Mouse (Mus musculus): ENCODE measurements around the gene Crnkl1. TPM values are rescaled to one million over a fixed set of nuclear protein-coding genes. Genes with fewer than 3 reads are reported as not detected.
"Not testable (repeated sequence)": the region's sequence is repeated elsewhere in the genome, so short reads cannot be mapped to it uniquely, and the experiment has no call there.

Crnkl1 gene
- polyA plus RNA-seq, 1 experiment from 2014 or later, result 41.0 TPM

DNA sequence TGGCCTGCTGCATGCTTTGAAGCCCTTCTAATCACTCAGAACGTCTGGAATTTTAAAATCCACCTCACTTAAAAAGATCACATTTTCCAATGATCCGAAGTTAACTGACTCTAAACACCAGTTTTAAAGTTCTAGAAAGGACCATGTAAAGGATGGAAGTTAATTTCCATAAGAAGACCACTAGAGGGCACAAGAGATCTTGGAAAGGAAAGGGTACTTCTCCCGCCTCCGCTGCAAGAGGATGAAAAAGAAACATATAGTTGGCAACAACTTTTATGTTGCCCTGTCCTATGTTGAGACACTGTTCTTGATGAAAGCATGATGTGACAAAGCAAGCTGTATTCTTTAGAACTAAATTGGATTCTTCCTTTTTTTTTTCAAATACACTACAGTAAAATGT lies 22.6 kb upstream of the Crnkl1 start:
- no peaks in the 10 kb centered on the region for H3K27me3 ChIP-seq (replicated peaks)
- H3K4me1 ChIP-seq, result peaks cover 9% of the 10 kb centered on the region; the same call in 1 of the 2 replicates
- no peaks in the 10 kb centered on the region for H3K9me3 ChIP-seq
- ATAC-seq (ENCODE audit: low FRiP score, low read depth), result no peak
- H3K27ac ChIP-seq, result no peak overlapping the region
- H3K4me3 ChIP-seq, result no peak overlapping the region
- H3K36me3 ChIP-seq, result no peaks in the 10 kb centered on the region
- WGBS, result 13% methylated on average over 4 of the region's 4 CpGs
- no peak overlapping the region for H3K9ac ChIP-seq
- H3K4me2 ChIP-seq (replicated peaks), result no peak overlapping the region

GRCm38 (mm10) chr2:145956318-145956717 lies 21.5 kb upstream of the Crnkl1 start:
- no peak for ATAC-seq (ENCODE audit: low FRiP score, low read depth)
- H3K4me2 ChIP-seq (replicated peaks), result no peak overlapping the region
- no peaks in the 10 kb centered on the region for H3K27me3 ChIP-seq (replicated peaks)
- WGBS, result 54% methylated on average over 5 of the region's 5 CpGs
- no peak overlapping the region for H3K27ac ChIP-seq
- H3K4me1 ChIP-seq, result peaks cover 9% of the 10 kb centered on the region; the same call in 1 of the 2 replicates
- H3K4me3 ChIP-seq, result no peak overlapping the region
- no peaks in the 10 kb centered on the region for H3K36me3 ChIP-seq
- H3K9ac ChIP-seq, result no peak overlapping the region
- no peaks in the 10 kb centered on the region for H3K9me3 ChIP-seq

DNA sequence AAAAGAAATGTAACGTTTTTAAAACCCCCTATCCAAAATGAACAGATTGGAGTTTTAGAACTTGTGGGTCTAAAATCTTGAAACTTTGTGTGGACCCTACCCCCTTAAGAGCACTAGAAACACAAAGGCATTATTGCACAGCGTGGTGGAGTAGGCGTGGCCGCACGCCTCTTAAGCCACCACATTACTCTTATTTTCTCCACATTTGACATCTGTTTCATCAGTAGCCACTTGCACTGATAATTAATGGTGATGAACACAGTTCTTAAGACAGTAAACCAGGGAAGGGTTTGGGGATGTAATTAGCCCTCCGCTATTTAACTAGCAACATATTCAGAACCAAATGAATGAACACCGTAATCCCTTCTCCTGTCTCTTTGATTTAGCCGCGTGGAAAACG lies 21.0 kb upstream of the Crnkl1 start:
- 38% methylated on average over 10 of the region's 10 CpGs for WGBS

DNA sequence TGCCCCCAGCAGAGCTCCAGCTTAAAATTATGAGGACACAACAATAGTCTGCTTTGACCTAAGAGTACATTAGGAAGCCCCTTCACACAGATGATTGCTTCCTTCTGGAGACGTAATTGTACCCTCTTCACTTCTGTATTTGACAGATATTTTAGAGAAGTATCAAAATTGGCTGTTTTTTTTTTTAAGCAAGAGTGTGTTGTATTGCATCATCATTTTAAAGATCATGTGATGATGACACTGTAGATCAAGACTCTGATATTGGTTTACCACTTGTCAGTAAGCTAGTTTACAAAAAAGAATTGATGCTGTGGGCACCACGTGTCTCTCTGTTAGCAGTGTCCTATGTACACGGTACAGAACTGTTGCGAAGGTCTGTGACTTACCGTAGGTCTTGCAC lies 17.9 kb upstream of the Crnkl1 start:
- H3K9me3 ChIP-seq, result no peaks in the 10 kb centered on the region
- no peak overlapping the region for H3K27ac ChIP-seq
- no peak overlapping the region for H3K4me2 ChIP-seq (replicated peaks)
- H3K27me3 ChIP-seq (replicated peaks), result no peaks in the 10 kb centered on the region
- ATAC-seq (ENCODE audit: low FRiP score, low read depth), result no peak
- H3K36me3 ChIP-seq, result no peaks in the 10 kb centered on the region
- H3K9ac ChIP-seq, result no peak overlapping the region
- peaks cover 19% of the 10 kb centered on the region for H3K4me1 ChIP-seq
- H3K4me3 ChIP-seq, result no peak overlapping the region
- WGBS, result 58% methylated on average over 5 of the region's 5 CpGs

More for the DNA sequence above, 21.0 kb upstream of the Crnkl1 start:
- H3K4me1 ChIP-seq, result peaks cover 10% of the 10 kb centered on the region
- no peak overlapping the region for H3K4me3 ChIP-seq
- ATAC-seq (ENCODE audit: low FRiP score, low read depth), result no peak
- H3K4me2 ChIP-seq (replicated peaks), result no peak overlapping the region
- no peaks in the 10 kb centered on the region for H3K36me3 ChIP-seq
- H3K9ac ChIP-seq, result no peak overlapping the region
- H3K27me3 ChIP-seq (replicated peaks), result no peaks in the 10 kb centered on the region
- no peaks in the 10 kb centered on the region for H3K9me3 ChIP-seq
- H3K27ac ChIP-seq, result no peak overlapping the region

DNA sequence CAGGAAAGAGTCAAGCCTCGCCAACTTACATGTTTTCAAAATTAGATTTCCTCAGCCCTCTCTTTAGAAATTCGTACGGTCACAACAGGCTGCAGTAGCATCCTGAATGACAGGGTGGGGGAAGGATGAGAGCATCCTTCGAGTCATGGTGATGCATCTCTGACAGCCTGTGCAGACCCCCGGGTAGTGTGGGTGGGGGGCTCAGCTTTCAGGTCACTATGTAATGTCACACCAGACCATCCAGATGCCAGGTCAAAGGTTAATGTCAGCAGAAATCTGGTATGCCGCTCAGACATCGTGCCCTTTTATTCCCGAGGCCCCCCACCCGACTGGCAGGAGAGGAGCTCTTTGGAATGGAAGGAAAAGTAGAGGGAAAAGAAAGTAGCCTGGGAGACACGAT lies 15.4 kb upstream of the Crnkl1 start:
- ATAC-seq (ENCODE audit: low FRiP score, low read depth), result no peak

DNA sequence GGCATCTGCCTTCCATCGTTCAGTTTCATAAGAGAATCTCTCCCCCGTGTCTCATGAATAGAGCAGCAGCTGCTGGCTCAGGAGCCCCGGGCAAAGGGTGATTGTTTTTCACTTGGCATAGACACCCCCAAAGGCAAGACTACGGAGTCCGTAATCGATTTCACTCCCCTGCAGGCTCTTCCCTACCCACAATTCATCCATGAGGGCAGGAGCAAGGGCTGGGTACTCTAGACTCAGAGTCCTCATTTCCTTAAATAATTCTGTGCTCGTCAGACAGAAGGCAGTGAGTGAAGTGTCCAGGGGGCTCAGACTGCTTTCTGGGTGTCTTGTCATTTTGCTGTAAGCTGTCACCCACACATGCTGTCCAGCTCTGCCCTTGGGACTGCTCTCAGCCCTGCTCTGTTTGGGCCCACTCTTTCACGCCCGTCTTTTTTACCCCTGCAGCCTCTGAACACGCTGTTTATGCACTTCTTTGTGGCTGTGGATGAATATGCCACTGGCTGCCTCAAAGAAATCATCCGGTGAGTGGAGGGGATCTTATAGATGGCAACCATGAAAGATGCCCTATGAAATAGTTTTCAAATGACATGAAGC lies 14.8 kb upstream of the Crnkl1 start:
- Histone ChIP-seq H3K27ac (0 out of 2 replicates have a peak overlapping the region, but pooled peaks have one; percentile 17), H3K4me1 (peaks cover 19% of the 10 kb centered on the region), H3K36me3 (no peaks in the 10 kb centered on the region), H3K9ac (no peak overlapping the region), H3K4me3 (no peak overlapping the region), H3K4me2 (replicated peaks) (no peak overlapping the region), H3K27me3 (replicated peaks) (no peaks in the 10 kb centered on the region), H3K9me3 (no peaks in the 10 kb centered on the region)
- peak; percentile 78 for ATAC-seq (ENCODE audit: low FRiP score, low read depth)
- WGBS, result 19% methylated on average over 11 of the region's 11 CpGs

More for the DNA sequence above, 15.4 kb upstream of the Crnkl1 start:
- Histone ChIP-seq H3K27ac (no peak overlapping the region), H3K4me3 (no peak overlapping the region), H3K27me3 (replicated peaks) (no peaks in the 10 kb centered on the region), H3K9me3 (no peaks in the 10 kb centered on the region), H3K4me2 (replicated peaks) (no peak overlapping the region), H3K36me3 (no peaks in the 10 kb centered on the region), H3K9ac (no peak overlapping the region), H3K4me1 (peaks cover 19% of the 10 kb centered on the region)
- 16% methylated on average over 10 of the region's 10 CpGs for WGBS

GRCm38 (mm10) chr2:145948402-145948954 lies 13.7 kb upstream of the Crnkl1 start:
- Histone ChIP-seq H3K27me3 (replicated peaks) (no peaks in the 10 kb centered on the region), H3K27ac (0 out of 2 replicates have a peak overlapping the region, but pooled peaks have one; percentile 3), H3K4me2 (replicated peaks) (no peak overlapping the region), H3K4me1 (peaks cover 21% of the 10 kb centered on the region), H3K9ac (no peak overlapping the region), H3K4me3 (no peak overlapping the region), H3K36me3 (no peaks in the 10 kb centered on the region), H3K9me3 (no peaks in the 10 kb centered on the region)
- WGBS, result 81% methylated on average over 7 of the region's 7 CpGs
- ATAC-seq (ENCODE audit: low FRiP score, low read depth), result no peak

DNA sequence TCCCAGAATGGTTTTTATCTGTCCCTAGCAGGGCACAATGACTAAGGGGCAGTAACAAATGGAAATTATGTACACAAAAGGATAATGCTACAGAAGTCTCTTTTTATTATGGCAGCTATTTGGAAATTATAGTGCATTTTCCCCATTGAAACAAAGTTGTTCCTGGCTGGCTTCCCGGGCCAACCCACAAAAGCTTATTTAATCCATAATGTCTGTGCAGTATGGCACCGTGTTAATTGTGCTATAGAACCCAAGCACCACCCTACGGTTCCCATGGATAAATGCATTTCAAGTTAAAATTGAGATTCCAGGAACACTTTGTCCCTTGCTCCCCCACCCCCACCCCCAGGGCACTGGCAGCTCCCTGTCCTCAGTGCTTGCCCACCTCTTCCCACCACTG lies 9.5 kb upstream of the Crnkl1 start:
- ATAC-seq (ENCODE audit: low FRiP score, low read depth), result no peak
- Histone ChIP-seq H3K27ac (no peak overlapping the region), H3K9me3 (no peaks in the 10 kb centered on the region), H3K4me3 (no peak overlapping the region), H3K36me3 (no peaks in the 10 kb centered on the region), H3K4me2 (replicated peaks) (no peak overlapping the region), H3K4me1 (peaks cover 7% of the 10 kb centered on the region), H3K27me3 (replicated peaks) (no peaks in the 10 kb centered on the region), H3K9ac (no peak overlapping the region)
- WGBS, result 59% methylated on average over 3 of the region's 3 CpGs

GRCm38 (mm10) chr2:145941403-145941802 lies 6.6 kb upstream of the Crnkl1 start:
- peaks cover 3% of the 10 kb centered on the region; the same call in 1 of the 2 replicates for H3K4me1 ChIP-seq
- no peak overlapping the region for H3K4me2 ChIP-seq (replicated peaks)
- no peaks in the 10 kb centered on the region for H3K36me3 ChIP-seq
- no peaks in the 10 kb centered on the region for H3K9me3 ChIP-seq
- no peak for ATAC-seq (ENCODE audit: low FRiP score, low read depth)
- no peaks in the 10 kb centered on the region for H3K27me3 ChIP-seq (replicated peaks)
- H3K27ac ChIP-seq, result no peak overlapping the region
- 70% methylated on average over 3 of the region's 3 CpGs for WGBS
- H3K4me3 ChIP-seq, result no peak overlapping the region
- no peak overlapping the region for H3K9ac ChIP-seq

DNA sequence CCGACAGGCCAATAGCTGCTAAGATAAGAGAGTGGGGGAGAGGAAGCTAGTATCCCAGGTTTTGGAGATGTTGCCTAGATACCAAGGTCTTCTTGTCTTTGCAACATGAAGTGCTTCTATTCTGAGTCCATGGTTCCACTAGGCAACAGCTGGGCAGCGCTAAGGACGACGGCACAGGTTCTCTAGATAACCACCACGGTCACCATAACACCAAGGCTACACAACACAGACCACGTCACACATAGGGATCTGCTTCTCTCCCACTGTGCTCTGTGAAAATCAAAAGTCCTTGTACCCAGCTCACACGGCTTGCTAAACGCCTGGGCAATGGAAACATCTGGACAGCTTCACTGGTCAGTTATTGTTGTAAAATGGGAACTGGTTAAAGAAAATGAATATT lies 2.2 kb upstream of the Crnkl1 start:
- H3K27ac ChIP-seq, result no peak overlapping the region
- ATAC-seq (ENCODE audit: low FRiP score, low read depth), result no peak
- H3K4me2 ChIP-seq (replicated peaks), result no peak overlapping the region
- WGBS, result 86% methylated on average over 8 of the region's 8 CpGs
- no peaks in the 10 kb centered on the region for H3K27me3 ChIP-seq (replicated peaks)
- peaks cover 9% of the 10 kb centered on the region for H3K4me1 ChIP-seq
- no peak overlapping the region for H3K9ac ChIP-seq
- H3K4me3 ChIP-seq, result no peak overlapping the region
- no peaks in the 10 kb centered on the region for H3K9me3 ChIP-seq
- peaks cover 7% of the 10 kb centered on the region; the same call in 1 of the 2 replicates for H3K36me3 ChIP-seq

GRCm38 (mm10) chr2:145920941-145921650 lies 13.7 kb downstream of the Crnkl1 start:
- H3K27ac ChIP-seq, result no peak overlapping the region
- 91% methylated on average over 8 of the region's 8 CpGs for WGBS
- no peak for ATAC-seq (ENCODE audit: low FRiP score, low read depth)
- H3K4me1 ChIP-seq, result no peaks in the 10 kb centered on the region
- no peak overlapping the region for H3K4me3 ChIP-seq
- no peak overlapping the region for H3K9ac ChIP-seq
- no peaks in the 10 kb centered on the region for H3K9me3 ChIP-seq
- H3K27me3 ChIP-seq (replicated peaks), result no peaks in the 10 kb centered on the region
- H3K4me2 ChIP-seq (replicated peaks), result no peak overlapping the region
- peaks cover 79% of the 10 kb centered on the region for H3K36me3 ChIP-seq

DNA sequence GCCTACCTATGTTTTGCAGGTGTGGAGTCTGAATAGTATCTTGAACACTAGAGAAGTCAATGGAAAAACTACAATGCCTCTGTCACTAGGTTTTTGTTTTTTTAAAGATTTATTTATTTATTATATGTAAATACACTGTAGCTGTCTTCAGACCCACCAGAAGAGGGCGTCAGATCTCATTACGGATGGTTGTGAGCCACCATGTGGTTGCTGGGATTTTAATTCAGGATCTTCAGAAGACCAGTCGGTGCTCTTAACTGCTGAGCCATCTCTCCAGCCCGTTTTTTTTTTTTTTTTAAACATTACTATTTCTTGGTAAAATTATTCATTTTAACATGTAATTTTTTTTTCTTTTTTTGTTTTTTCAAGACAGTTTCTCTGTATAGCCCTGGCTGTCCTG lies 28.9 kb downstream of the Crnkl1 start:
- ATAC-seq (ENCODE audit: low FRiP score, low read depth), result not testable (repeated sequence)

More for the DNA sequence above, 28.9 kb downstream of the Crnkl1 start:
- H3K36me3 ChIP-seq, result peaks cover 14% of the 10 kb centered on the region
- not testable (repeated sequence) for H3K27ac ChIP-seq; H3K4me3 ChIP-seq; H3K27me3 ChIP-seq (replicated peaks); H3K9ac ChIP-seq; H3K9me3 ChIP-seq; H3K4me2 ChIP-seq (replicated peaks)
- peaks cover 18% of the 10 kb centered on the region for H3K4me1 ChIP-seq
- WGBS, result 45% methylated on average over 4 of the region's 4 CpGs

All from neural tube, embryonic 12.5 days (tissue).